Mouse (Mus musculus): ENCODE data around the gene Fam189a1. TPM values are rescaled to one million over a fixed set of nuclear protein-coding genes. Genes with fewer than 3 reads are reported as not detected.

Gene Fam189a1
- total RNA-seq, 2 experiments from 2014 or later, result not detected

GRCm38 (mm10) chr7:64819683-64820082 lies 336.7 kb downstream of the Fam189a1 start:
- no peak for DNase-seq

GRCm38 (mm10) chr7:64808876-64809275 lies 347.5 kb downstream of the Fam189a1 start:
- no peak for DNase-seq

GRCm38 (mm10) chr7:64805100-64805499 lies 351.3 kb downstream of the Fam189a1 start:
- no peak for DNase-seq

GRCm38 (mm10) chr7:64795554-64795953 lies 360.8 kb downstream of the Fam189a1 start:
- DNase-seq, result no peak

GRCm38 (mm10) chr7:64792031-64792430 lies 364.3 kb downstream of the Fam189a1 start:
- peak; percentile 24 to 37 for DNase-seq

- no peak for DNase-seq
Observed at GRCm38 (mm10) chr7:64791145-64791544, 365.2 kb downstream of the Fam189a1 start.

GRCm38 (mm10) chr7:64785040-64785439 lies 371.3 kb downstream of the Fam189a1 start:
- no peak for DNase-seq

- peak in 1 of 2 experiments; percentile 2 for DNase-seq
Observed at GRCm38 (mm10) chr7:64779501-64779900, 376.9 kb downstream of the Fam189a1 start.

GRCm38 (mm10) chr7:64776708-64777489 lies 379.5 kb downstream of the Fam189a1 start:
- DNase-seq, result no peak

- no peak for DNase-seq
Observed at GRCm38 (mm10) chr7:64773465-64773864, 382.9 kb downstream of the Fam189a1 start.

GRCm38 (mm10) chr7:64770779-64771390 lies 385.5 kb downstream of the Fam189a1 start:
- no peak for DNase-seq

GRCm38 (mm10) chr7:64769768-64770167 lies 386.6 kb downstream of the Fam189a1 start:
- DNase-seq, result no peak

GRCm38 (mm10) chr7:64765595-64765994 lies 390.8 kb downstream of the Fam189a1 start:
- no peak for DNase-seq

GRCm38 (mm10) chr7:64755141-64755540 lies 401.2 kb downstream of the Fam189a1 start:
- DNase-seq, result no peak

GRCm38 (mm10) chr7:64754161-64754560 lies 402.2 kb downstream of the Fam189a1 start:
- DNase-seq, result no peak

GRCm38 (mm10) chr7:64753678-64754077 lies 402.7 kb downstream of the Fam189a1 start:
- DNase-seq, result no peak

GRCm38 (mm10) chr7:64752133-64752532 lies 404.2 kb downstream of the Fam189a1 start:
- no peak for DNase-seq

GRCm38 (mm10) chr7:64751465-64751864 lies 404.9 kb downstream of the Fam189a1 start:
- peak; percentile 4 to 52 for DNase-seq

- no peak for DNase-seq
Observed at GRCm38 (mm10) chr7:64743610-64744009, 412.8 kb downstream of the Fam189a1 start.

- DNase-seq, result peak; percentile 28 to 80
Observed at GRCm38 (mm10) chr7:64741333-64742307, 414.8 kb downstream of the Fam189a1 start.

GRCm38 (mm10) chr7:64739131-64739530 lies 417.2 kb downstream of the Fam189a1 start:
- no peak for DNase-seq

GRCm38 (mm10) chr7:64729785-64730184 lies 426.6 kb downstream of the Fam189a1 start:
- peak in 1 of 2 experiments; percentile 29 for DNase-seq
